Mouse (Mus musculus) limb, embryonic 14.5 days (tissue): ENCODE measurements around the gene Brca1. TPM values are rescaled to one million over a fixed set of nuclear protein-coding genes. Genes with fewer than 3 reads are reported as not detected.
"Not testable (repeated sequence)": the region's sequence is repeated elsewhere in the genome, so short reads cannot be mapped to it uniquely, and the experiment has no call there.

Experiments
- ATAC-seq: fragments of 200-750 bp; cut with Nextera tagmentation; 2 replicates; pipeline ENCODE4 v1.8.0; 2017; ENCODE audit warnings: low read depth, moderate number of reproducible peaks, moderate TSS enrichment; ENCODE audit not compliant: low FRiP score
- DNase-seq: peaks from one replicate; pipeline ENCODE4 v3.0.0-alpha.2; 2015; ENCODE audit warnings: low spot score
- H3K27ac ChIP-seq: fragments of 300-500 bp; sonication (generic); replicated peaks from 2 replicates; pipeline ENCODE4 v1.5.1; 2014; ENCODE audit warnings: low read depth, mild to moderate bottlenecking, low read length, moderate library complexity, mixed read lengths
- H3K27me3 ChIP-seq: fragments of 300-500 bp; sonication (generic); 2 replicates; pipeline ENCODE4 v1.6.1; 2014; ENCODE audit warnings: low read length, mixed read lengths; ENCODE audit not compliant: control insufficient read depth, insufficient read depth
- H3K36me3 ChIP-seq: fragments of 300-500 bp; sonication (generic); 2 replicates; pipeline ENCODE4 v1.6.1; 2014; ENCODE audit warnings: mild to moderate bottlenecking, low read length, moderate library complexity, mixed read lengths; ENCODE audit not compliant: control insufficient read depth, insufficient read depth
- H3K4me1 ChIP-seq: fragments of 300-500 bp; sonication (generic); 2 replicates; pipeline ENCODE4 v1.6.1; 2014; ENCODE audit warnings: antibody characterized with exemption, low read length, mixed read lengths; ENCODE audit not compliant: control insufficient read depth, insufficient read depth
- H3K4me2 ChIP-seq: fragments of 300-500 bp; sonication (generic); replicated peaks from 2 replicates; pipeline ENCODE4 v1.6.1; 2014; ENCODE audit warnings: low read depth, mild to moderate bottlenecking, low read length, moderate library complexity; ENCODE audit not compliant: severe bottlenecking
- H3K4me3 ChIP-seq: fragments of 300-500 bp; sonication (generic); replicated peaks from 2 replicates; pipeline ENCODE4 v1.5.1; 2014; ENCODE audit warnings: low read length
- H3K9ac ChIP-seq: fragments of 300-500 bp; sonication (generic); 2 replicates; pipeline ENCODE4 v1.6.1; 2014; ENCODE audit warnings: mild to moderate bottlenecking, low read depth, low read length, moderate library complexity; ENCODE audit not compliant: severe bottlenecking
- H3K9me3 ChIP-seq: fragments of 300-500 bp; sonication (generic); 2 replicates; pipeline ENCODE4 v1.6.1; 2016; ENCODE audit warnings: low read length; ENCODE audit not compliant: control insufficient read depth
- POLR2A ChIP-seq: fragments of 200-500 bp; IDR thresholded peaks from 2 replicates; pipeline ENCODE4 v1.8.0; 2012; ENCODE audit warnings: inconsistent platforms, mild to moderate bottlenecking, moderate library complexity, borderline replicate concordance; ENCODE audit not compliant: insufficient read depth, insufficient read length; ENCODE audit errors: extremely low read depth
- WGBS: fragments of 180-500 bp; shearing (Covaris S2); extraction: QIAGEN DNeasy Blood & Tissue Kit; methylation state at CpG from one replicate; pipeline ENCODE4 v1.1.7; 2014; 5-methylcytosine and 5-hydroxymethylcytosine counted together
- polyA plus RNA-seq, 2 experiments: library from polyadenylated mRNA; depleted of rRNA in 1 of 2; stranded (reverse) in 1 of 2; unstranded in 1 of 2; fragments of >200 nt; fragmentation: Nextera tagmentation in 1 of 2; extraction: Ambion mirVana in 1 of 2; gene quantifications; 2 replicates each; pipeline versions ENCODE4 v1.2.1 to v1.2.3; 2012 to 2014

The Brca1 gene
- polyA plus RNA-seq, 2 experiments, result 9.9 to 11.6 TPM

GRCm38 (mm10) chr11:101477552-101478211, 74.1 kb downstream of the Brca1 start:
- Histone ChIP-seq H3K9ac (no peak overlapping the region), H3K27me3 (no peaks in the 10 kb centered on the region), H3K36me3 (no peaks in the 10 kb centered on the region), H3K4me3 (no peak overlapping the region), H3K9me3 (no peaks in the 10 kb centered on the region), H3K4me2 (no peak overlapping the region), H3K27ac (no peak overlapping the region), H3K4me1 (no peaks in the 10 kb centered on the region)
- 55% methylated on average over 10 of the region's 10 CpGs for WGBS
- TF ChIP-seq POLR2A, result no peak
- no peak for DNase-seq
- ATAC-seq, result no peak

GRCm38 (mm10) chr11:101477194-101477551, 74.6 kb downstream of the Brca1 start:
- no peaks in the 10 kb centered on the region for H3K36me3 ChIP-seq
- H3K4me1 ChIP-seq, result no peaks in the 10 kb centered on the region
- ATAC-seq, result no peak
- no peak overlapping the region for H3K4me3 ChIP-seq
- no peak for DNase-seq
- H3K4me2 ChIP-seq, result no peak overlapping the region
- no peak for TF ChIP-seq POLR2A
- no peaks in the 10 kb centered on the region for H3K9me3 ChIP-seq
- 36% methylated on average over 4 of the region's 4 CpGs for WGBS
- H3K9ac ChIP-seq, result no peak overlapping the region
- H3K27me3 ChIP-seq, result no peaks in the 10 kb centered on the region
- H3K27ac ChIP-seq, result no peak overlapping the region

GRCm38 (mm10) chr11:101476361-101476760, 75.4 kb downstream of the Brca1 start:
- not testable (repeated sequence) for H3K36me3 ChIP-seq, H3K4me2 ChIP-seq, H3K9ac ChIP-seq, H3K4me1 ChIP-seq, H3K27ac ChIP-seq, ATAC-seq, H3K4me3 ChIP-seq, H3K9me3 ChIP-seq, DNase-seq, H3K27me3 ChIP-seq
- 86% methylated on average over 4 of the region's 4 CpGs for WGBS

GRCm38 (mm10) chr11:101474298-101474697, 77.5 kb downstream of the Brca1 start:
- WGBS, result 82% methylated on average over 5 of the region's 5 CpGs

GRCm38 (mm10) chr11:101473686-101474085, 78.1 kb downstream of the Brca1 start:
- ATAC-seq, H3K36me3 ChIP-seq, H3K27me3 ChIP-seq, H3K9ac ChIP-seq, H3K9me3 ChIP-seq, H3K4me1 ChIP-seq, H3K4me3 ChIP-seq, H3K27ac ChIP-seq, DNase-seq, H3K4me2 ChIP-seq: not testable (repeated sequence)
- 80% methylated on average over 1 of the region's 1 CpGs for WGBS

More at GRCm38 (mm10) chr11:101474298-101474697, 77.5 kb downstream of the Brca1 start:
- H3K27me3 ChIP-seq, result no peaks in the 10 kb centered on the region
- no peak for ATAC-seq
- no peaks in the 10 kb centered on the region for H3K36me3 ChIP-seq
- no peak overlapping the region for H3K4me3 ChIP-seq
- H3K9ac ChIP-seq, result no peak overlapping the region
- no peaks in the 10 kb centered on the region for H3K9me3 ChIP-seq
- TF ChIP-seq POLR2A, result no peak
- H3K4me1 ChIP-seq, result no peaks in the 10 kb centered on the region
- no peak overlapping the region for H3K27ac ChIP-seq
- DNase-seq, result no peak
- no peak overlapping the region for H3K4me2 ChIP-seq

GRCm38 (mm10) chr11:101472336-101472735, 79.4 kb downstream of the Brca1 start:
- Histone ChIP-seq H3K4me1 (peaks cover 6% of the 10 kb centered on the region), H3K27ac (no peak overlapping the region), H3K9me3 (no peaks in the 10 kb centered on the region), H3K27me3 (no peaks in the 10 kb centered on the region), H3K36me3 (no peaks in the 10 kb centered on the region), H3K4me3 (no peak overlapping the region), H3K4me2 (no peak overlapping the region), H3K9ac (no peak overlapping the region)
- no peak for TF ChIP-seq POLR2A
- ATAC-seq, result no peak
- WGBS, result 36% methylated on average over 7 of the region's 7 CpGs
- DNase-seq, result no peak
